Mouse (Mus musculus) cerebellum, adult 8-10 months (tissue): ENCODE measurements at regions not wholly inside any gene's neighbourhood (a gene's known extent, or its start where the extent isn't known, plus 50 kb on each side); places are given as distances from the start of the nearest gene placed in this dataset.
A peak's percentile ranks its signal among the peaks of the same experiment; 100 is the strongest.

ENCODE experiments used
- DNase-seq: peaks from one replicate; pipeline ENCODE4 v3.0.0; 2022

DNA sequence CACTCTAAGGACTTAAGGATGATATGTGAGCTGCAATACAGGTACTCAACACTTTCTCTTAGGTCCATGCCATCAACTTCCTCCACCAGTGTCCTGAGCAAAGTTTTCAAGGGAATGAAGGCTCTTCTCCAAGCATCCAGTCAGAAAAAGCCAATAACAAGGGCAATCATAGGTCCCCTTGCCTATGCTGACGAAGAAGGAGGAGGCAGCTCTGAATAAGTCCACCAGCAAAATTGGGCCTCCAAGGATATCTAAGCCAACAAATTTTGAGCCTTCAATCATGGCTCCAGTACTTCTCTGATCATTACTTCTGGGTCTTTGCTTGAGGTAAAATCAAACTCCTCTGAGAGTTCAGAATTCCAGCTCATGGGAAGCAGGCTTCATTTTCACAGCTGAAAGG, 293.1 kb downstream of the Snurf start:
- peak; percentile 40 for DNase-seq
